ENCODE assay signal across 8 mouse cellular contexts in genomic region chr4:148914863-148915622, GRCm38 (mm10).
A peak's percentile ranks its signal among the peaks of the same experiment; 100 is the strongest.
DNase-seq lines count a peak whose midpoint lies in the region; ATAC-seq and TF ChIP-seq lines count a peak whose summit lies in the region.

No protein-coding gene starts in this region.

- H3K27ac ChIP-seq in heart, embryonic 10.5 days = peak overlapping the region; percentile 85
- H3K27ac ChIP-seq in kidney, adult 2 months (ENCODE audit: insufficient read depth, low read depth, low read length) = 0 out of 2 replicates have a peak overlapping the region, but pooled peaks have one; percentile 25
- H3K27ac ChIP-seq in lung, postnatal 0 days (ENCODE audit: low read length) = peak overlapping the region; percentile 38; the same call in 1 of the 2 replicates

- H3K4me1 ChIP-seq in heart, embryonic 10.5 days = peaks cover 99% of the 10 kb centered on the region
- H3K4me1 ChIP-seq in kidney, adult 2 months (ENCODE audit: control insufficient read depth, insufficient read depth, low read length) = peaks cover 20% of the 10 kb centered on the region
- peaks cover 8% of the 10 kb centered on the region; the same call in 1 of the 2 replicates for H3K4me1 ChIP-seq in lung, postnatal 0 days (ENCODE audit: insufficient read depth, low read depth, low read length)

- no peak overlapping the region for H3K4me3 ChIP-seq in heart, embryonic 10.5 days
- no peak overlapping the region for H3K4me3 ChIP-seq in kidney, adult 2 months (ENCODE audit: insufficient read depth, low read depth, low read length)
- no peak overlapping the region for H3K4me3 ChIP-seq in lung, postnatal 0 days (ENCODE audit: low read depth, low read length)

- peak; percentile 44; the same call in 1 of the 2 replicates for TF ChIP-seq EP300 in lung, postnatal 0 days (IDR thresholded peaks at IDR 0.05)

- no peak overlapping the region for H3K4me2 ChIP-seq in lung, postnatal 0 days (replicated peaks; ENCODE audit: low read depth, low read length)

- ATAC-seq in lung, postnatal 0 days = peak; percentile 77

- peaks cover 19% of the 10 kb centered on the region; the same call in 1 of the 2 replicates for H3K27me3 ChIP-seq in heart, embryonic 10.5 days (ENCODE audit: insufficient read depth, poor library complexity, severe bottlenecking)
- no peaks in the 10 kb centered on the region for H3K27me3 ChIP-seq in kidney, adult 2 months (replicated peaks; ENCODE audit: control insufficient read depth, insufficient read depth, low read length)
- H3K27me3 ChIP-seq in lung, postnatal 0 days (replicated peaks; ENCODE audit: insufficient read depth, low read length) = no peaks in the 10 kb centered on the region

- 52% methylated on average over 10 of the region's 10 CpGs for WGBS in heart, embryonic 10.5 days
- WGBS in kidney, adult 2 months = 54% methylated on average over 10 of the region's 10 CpGs
- 32% methylated on average over 10 of the region's 10 CpGs for WGBS in lung, postnatal 0 days

- peak; percentile 46 to 63 for DNase-seq in adrenal gland, adult (ENCODE audit: inconsistent age in 2 of 2, low spot score in 1 of 2)
- DNase-seq in adrenal gland, postnatal 25 days = no peak
- DNase-seq in embryo, embryonic 11 days = peak; percentile 88
- DNase-seq in heart, embryonic 10.5 days (ENCODE audit: low spot score) = no peak
- DNase-seq in kidney, adult 2 months = peak; percentile 80
- peak; percentile 74 for DNase-seq in lung, postnatal 0 days (ENCODE audit: low spot score)
- peak; percentile 91 for DNase-seq in retina, postnatal 7 days (ENCODE audit: low read depth, low spot score)
- no peak for DNase-seq in spleen, adult 12 weeks (ENCODE audit: low spot score)

- no peaks in the 10 kb centered on the region; the same call in 1 of the 2 replicates for H3K36me3 ChIP-seq in heart, embryonic 10.5 days
- no peaks in the 10 kb centered on the region for H3K36me3 ChIP-seq in kidney, adult 2 months (ENCODE audit: control insufficient read depth, insufficient read depth, low read length)
- no peaks in the 10 kb centered on the region for H3K36me3 ChIP-seq in lung, postnatal 0 days (ENCODE audit: insufficient read depth, low read length)

- TF ChIP-seq CTCF in kidney, adult 2 months (conservative IDR thresholded peaks at IDR 0.05; ENCODE audit: insufficient read depth, insufficient read length, low read depth, low read length) = no peak
- TF ChIP-seq CTCF in lung, postnatal 0 days (IDR thresholded peaks at IDR 0.05) = no peak

- no peak for TF ChIP-seq POLR2A in kidney, adult 2 months (IDR thresholded peaks at IDR 0.05; ENCODE audit: low read depth, low read length)

- H3K9me3 ChIP-seq in heart, embryonic 10.5 days = no peaks in the 10 kb centered on the region
- H3K9me3 ChIP-seq in lung, postnatal 0 days (ENCODE audit: low read length) = no peaks in the 10 kb centered on the region

- H3K9ac ChIP-seq in lung, postnatal 0 days (replicated peaks; ENCODE audit: low read depth) = no peak overlapping the region

Comparison
In these comparisons a context has a peak if more than half of its experiments do, and no peak if none do; other contexts are left out.
1. DNase-seq: peak in adrenal gland, adult (2 of 2), embryo, embryonic 11 days (single experiment), kidney, adult 2 months (single experiment), lung, postnatal 0 days (single experiment) and retina, postnatal 7 days (single experiment); none in adrenal gland, postnatal 25 days (single experiment), heart, embryonic 10.5 days (single experiment) and spleen, adult 12 weeks (single experiment).
2. H3K27ac ChIP-seq: peak in every context shown above with its lines; median percentile 85 in heart, embryonic 10.5 days; 38 in lung, postnatal 0 days; 25 in kidney, adult 2 months.